Mouse (Mus musculus) hindbrain, embryonic 12.5 days (tissue): ENCODE measurements around the gene Ntrk3. TPM values are rescaled to one million over a fixed set of nuclear protein-coding genes. Genes with fewer than 3 reads are reported as not detected.

Source experiments
- ATAC-seq: fragments of 200-750 bp; cut with Nextera tagmentation; 2 replicates; pipeline ENCODE4 v1.8.0; 2017; ENCODE audit warnings: moderate TSS enrichment; ENCODE audit not compliant: low FRiP score
- H3K27ac ChIP-seq: fragments of 300-500 bp; sonication (generic); 2 replicates; pipeline ENCODE4 v1.5.1; 2016; ENCODE audit warnings: mild to moderate bottlenecking
- H3K27me3 ChIP-seq: fragments of 300-500 bp; sonication (generic); 2 replicates; pipeline ENCODE4 v1.6.1; 2016; ENCODE audit warnings: mild to moderate bottlenecking
- H3K36me3 ChIP-seq: fragments of 300-500 bp; sonication (generic); 2 replicates; pipeline ENCODE4 v1.6.1; 2016; ENCODE audit warnings: mild to moderate bottlenecking
- H3K4me1 ChIP-seq: fragments of 300-500 bp; sonication (generic); 2 replicates; pipeline ENCODE4 v1.6.1; 2016
- H3K4me2 ChIP-seq: fragments of 300-500 bp; sonication (generic); replicated peaks from 2 replicates; pipeline ENCODE4 v1.6.1; 2016; ENCODE audit warnings: mild to moderate bottlenecking
- H3K4me3 ChIP-seq: fragments of 300-500 bp; sonication (generic); 2 replicates; pipeline ENCODE4 v1.5.1; 2016; ENCODE audit warnings: mild to moderate bottlenecking
- H3K9ac ChIP-seq: fragments of 300-500 bp; sonication (generic); 2 replicates; pipeline ENCODE4 v1.6.1; 2016; ENCODE audit warnings: mild to moderate bottlenecking, moderate library complexity
- H3K9me3 ChIP-seq: fragments of 300-500 bp; sonication (generic); replicated peaks from 2 replicates; pipeline ENCODE4 v1.6.1; 2016; ENCODE audit warnings: mild to moderate bottlenecking
- WGBS: fragments of 180-500 bp; shearing (Covaris S2); methylation state at CpG from one replicate; pipeline ENCODE4 v1.1.7; 2016; 5-methylcytosine and 5-hydroxymethylcytosine counted together
- polyA plus RNA-seq: library from polyadenylated mRNA; unstranded; fragments of >200 nt; fragmentation: Nextera tagmentation; extraction: Ambion mirVana; gene quantifications from 2 replicates; pipeline ENCODE4 v1.2.1, GENCODE M21; 2016

Gene Ntrk3
- polyA plus RNA-seq, 1 experiment from 2014 or later: 9.9 TPM

DNA sequence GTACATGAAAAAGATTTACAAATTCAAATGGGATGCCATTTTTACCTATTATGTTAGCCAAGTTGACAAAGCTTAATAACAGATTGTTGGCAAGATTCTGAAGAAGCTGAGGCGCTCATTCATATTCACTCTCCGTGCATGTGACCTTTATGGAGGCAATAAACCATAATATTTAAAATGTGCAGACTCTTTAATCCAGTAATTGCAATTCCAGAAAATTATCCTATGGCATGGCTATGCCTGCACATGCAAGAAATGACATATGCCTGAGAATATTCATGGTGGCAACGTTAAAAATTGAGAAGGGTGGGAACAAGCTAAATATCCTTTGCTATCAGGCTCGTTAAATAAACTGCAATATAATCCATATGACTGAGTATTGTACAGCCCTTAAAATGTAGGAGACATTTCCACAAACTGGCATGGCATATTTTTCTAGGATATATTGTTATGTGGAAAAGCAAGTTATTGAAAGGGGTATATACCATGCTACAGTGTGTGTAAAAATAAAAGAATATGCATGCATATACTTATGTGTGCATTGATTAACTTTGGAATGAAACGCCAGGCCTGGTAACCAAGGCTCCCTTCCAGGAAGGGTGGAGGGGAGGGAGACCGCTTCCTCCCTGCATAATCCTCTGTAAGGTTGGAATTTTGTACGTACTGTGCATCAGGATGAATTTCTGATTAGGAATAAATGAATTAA, 16.1 kb upstream of the Ntrk3 start:
- no peak for ATAC-seq
- H3K9ac ChIP-seq: no peak overlapping the region
- H3K4me3 ChIP-seq: no peak overlapping the region
- no peak overlapping the region for H3K4me2 ChIP-seq
- WGBS: 79% methylated on average over 7 of the region's 7 CpGs
- no peaks in the 10 kb centered on the region for H3K27me3 ChIP-seq
- H3K36me3 ChIP-seq: no peaks in the 10 kb centered on the region
- no peaks in the 10 kb centered on the region for H3K9me3 ChIP-seq
- no peak overlapping the region for H3K27ac ChIP-seq
- no peaks in the 10 kb centered on the region for H3K4me1 ChIP-seq

- no peak overlapping the region for H3K4me3 ChIP-seq
- no peak overlapping the region for H3K4me2 ChIP-seq
- no peak overlapping the region for H3K27ac ChIP-seq
- WGBS: 91% methylated on average over 4 of the region's 4 CpGs
- H3K27me3 ChIP-seq: no peaks in the 10 kb centered on the region
- H3K4me1 ChIP-seq: no peaks in the 10 kb centered on the region
- ATAC-seq: no peak
- H3K9ac ChIP-seq: no peak overlapping the region
- no peaks in the 10 kb centered on the region for H3K36me3 ChIP-seq
- no peaks in the 10 kb centered on the region for H3K9me3 ChIP-seq
These were observed 15.1 kb upstream of the Ntrk3 start for GRCm38 (mm10) chr7:78752961-78753360.

DNA sequence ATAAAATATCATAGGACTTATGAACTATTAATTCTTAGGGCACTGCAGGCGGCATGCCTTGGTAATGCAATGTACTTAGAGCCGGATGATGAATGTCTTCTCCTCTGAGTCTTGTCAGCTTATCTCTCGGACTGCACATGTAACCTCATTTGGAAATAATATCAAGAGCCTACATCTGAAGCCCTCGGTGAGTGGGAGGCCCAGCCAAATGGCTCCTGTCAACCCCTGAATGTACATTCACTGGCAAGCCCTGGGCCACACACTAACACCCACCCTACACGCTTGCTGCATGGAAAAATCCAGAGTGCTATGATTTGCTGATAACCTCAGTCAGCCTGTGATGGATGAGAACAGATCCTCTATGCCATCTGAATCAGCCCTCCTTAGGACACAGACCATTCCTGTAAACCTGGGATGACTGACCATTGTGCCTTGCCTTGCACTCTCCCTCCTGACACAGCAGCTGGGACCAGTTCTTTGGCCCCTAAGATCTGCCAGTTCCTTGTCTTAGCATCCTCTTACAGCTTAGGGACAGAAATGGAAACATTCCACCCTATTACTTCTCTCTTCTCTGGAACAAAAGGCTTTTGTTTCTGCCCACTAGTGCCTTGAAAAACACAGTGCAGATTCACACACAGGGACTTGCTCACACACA, 6.0 kb upstream of the Ntrk3 start:
- no peak for ATAC-seq
- H3K4me2 ChIP-seq: no peak overlapping the region
- 72% methylated on average over 5 of the region's 5 CpGs for WGBS

GRCm38 (mm10) chr7:78739351-78740000, 1.7 kb upstream of the Ntrk3 start:
- no peak overlapping the region for H3K27ac ChIP-seq
- H3K27me3 ChIP-seq: no peaks in the 10 kb centered on the region; the same call in 1 of the 2 replicates
- H3K36me3 ChIP-seq: no peaks in the 10 kb centered on the region
- no peak overlapping the region for H3K4me2 ChIP-seq
- ATAC-seq: no peak
- 90% methylated on average over 8 of the region's 8 CpGs for WGBS
- H3K9ac ChIP-seq: no peak overlapping the region
- H3K9me3 ChIP-seq: no peaks in the 10 kb centered on the region
- H3K4me1 ChIP-seq: no peaks in the 10 kb centered on the region
- no peak overlapping the region for H3K4me3 ChIP-seq

More for the DNA sequence above, 6.0 kb upstream of the Ntrk3 start:
- no peaks in the 10 kb centered on the region for H3K27me3 ChIP-seq
- no peak overlapping the region for H3K27ac ChIP-seq
- H3K4me1 ChIP-seq: no peaks in the 10 kb centered on the region
- H3K9me3 ChIP-seq: no peaks in the 10 kb centered on the region
- no peak overlapping the region for H3K9ac ChIP-seq
- no peaks in the 10 kb centered on the region for H3K36me3 ChIP-seq
- H3K4me3 ChIP-seq: no peak overlapping the region

- H3K27ac ChIP-seq: no peak overlapping the region
- H3K36me3 ChIP-seq: no peaks in the 10 kb centered on the region
- no peaks in the 10 kb centered on the region for H3K9me3 ChIP-seq
- H3K4me3 ChIP-seq: no peak overlapping the region
- no peaks in the 10 kb centered on the region; the same call in 1 of the 2 replicates for H3K27me3 ChIP-seq
- no peaks in the 10 kb centered on the region for H3K4me1 ChIP-seq
- WGBS: 93% methylated on average over 6 of the region's 6 CpGs
- ATAC-seq: no peak
- H3K4me2 ChIP-seq: no peak overlapping the region
- no peak overlapping the region for H3K9ac ChIP-seq
These were observed 616 bp downstream of the Ntrk3 start for GRCm38 (mm10) chr7:78737196-78737595.

- H3K27me3 ChIP-seq: peaks cover 2% of the 10 kb centered on the region; the same call in 1 of the 2 replicates
- no peak overlapping the region for H3K9ac ChIP-seq
- H3K36me3 ChIP-seq: no peaks in the 10 kb centered on the region
- H3K4me1 ChIP-seq: no peaks in the 10 kb centered on the region
- H3K27ac ChIP-seq: no peak overlapping the region
- H3K4me3 ChIP-seq: no peak overlapping the region
- no peak for ATAC-seq
- H3K9me3 ChIP-seq: no peaks in the 10 kb centered on the region
- H3K4me2 ChIP-seq: no peak overlapping the region
- WGBS: 82% methylated on average over 8 of the region's 8 CpGs
These were observed 6.4 kb downstream of the Ntrk3 start for GRCm38 (mm10) chr7:78731391-78731790.

DNA sequence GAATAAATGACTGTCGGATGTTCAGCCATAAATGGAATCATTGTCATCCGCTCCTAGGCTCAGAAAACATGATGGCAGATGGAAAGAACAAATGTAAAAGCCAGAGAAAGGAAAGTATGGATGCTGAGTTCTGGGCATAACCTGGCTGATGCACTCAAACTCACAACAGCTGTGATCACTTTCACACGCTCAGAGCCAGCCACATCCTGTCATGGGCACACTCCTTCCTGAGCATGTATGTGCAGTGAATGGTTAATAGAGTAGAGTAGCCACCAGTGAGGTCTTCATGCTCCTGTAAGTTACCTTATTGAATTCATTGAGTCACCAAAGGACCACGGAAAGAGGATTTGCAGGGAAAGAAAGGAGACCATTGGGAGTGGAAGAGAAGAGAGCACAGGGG, 13.2 kb downstream of the Ntrk3 start:
- Histone ChIP-seq H3K4me1 (0 out of 2 replicates have a peak, but pooled peaks cover 7% of the 10 kb centered on the region), H3K9ac (no peak overlapping the region), H3K9me3 (no peaks in the 10 kb centered on the region), H3K27me3 (0 out of 2 replicates have a peak, but pooled peaks cover 2% of the 10 kb centered on the region), H3K36me3 (no peaks in the 10 kb centered on the region), H3K4me2 (no peak overlapping the region), H3K27ac (no peak overlapping the region), H3K4me3 (no peak overlapping the region)
- 73% methylated on average over 4 of the region's 4 CpGs for WGBS
- ATAC-seq: no peak

- no peak overlapping the region for H3K4me3 ChIP-seq
- H3K36me3 ChIP-seq: no peaks in the 10 kb centered on the region
- H3K9ac ChIP-seq: no peak overlapping the region
- 0 out of 2 replicates have a peak, but pooled peaks cover 2% of the 10 kb centered on the region for H3K27me3 ChIP-seq
- H3K27ac ChIP-seq: no peak overlapping the region
- H3K4me2 ChIP-seq: no peak overlapping the region
- no peak for ATAC-seq
- 0 out of 2 replicates have a peak, but pooled peaks cover 7% of the 10 kb centered on the region for H3K4me1 ChIP-seq
- H3K9me3 ChIP-seq: no peaks in the 10 kb centered on the region
- 92% methylated on average over 4 of the region's 4 CpGs for WGBS
These were observed 15.8 kb downstream of the Ntrk3 start for GRCm38 (mm10) chr7:78722051-78722450.

- no peak for ATAC-seq
- no peaks in the 10 kb centered on the region for H3K27me3 ChIP-seq
- no peak overlapping the region for H3K9ac ChIP-seq
- no peaks in the 10 kb centered on the region for H3K36me3 ChIP-seq
- no peaks in the 10 kb centered on the region for H3K9me3 ChIP-seq
- WGBS: 90% methylated on average over 9 of the region's 9 CpGs
- H3K4me1 ChIP-seq: 0 out of 2 replicates have a peak, but pooled peaks cover 7% of the 10 kb centered on the region
- H3K27ac ChIP-seq: no peak overlapping the region
- H3K4me2 ChIP-seq: no peak overlapping the region
- no peak overlapping the region for H3K4me3 ChIP-seq
These were observed 16.6 kb downstream of the Ntrk3 start for GRCm38 (mm10) chr7:78720989-78721816.

- ATAC-seq: no peak
- Histone ChIP-seq H3K4me1 (0 out of 2 replicates have a peak, but pooled peaks cover 2% of the 10 kb centered on the region), H3K27ac (no peak overlapping the region), H3K9me3 (no peaks in the 10 kb centered on the region), H3K4me3 (no peak overlapping the region), H3K27me3 (no peaks in the 10 kb centered on the region), H3K9ac (no peak overlapping the region), H3K4me2 (no peak overlapping the region), H3K36me3 (no peaks in the 10 kb centered on the region)
- 70% methylated on average over 7 of the region's 7 CpGs for WGBS
These were observed 17.9 kb downstream of the Ntrk3 start for GRCm38 (mm10) chr7:78719795-78720460.

DNA sequence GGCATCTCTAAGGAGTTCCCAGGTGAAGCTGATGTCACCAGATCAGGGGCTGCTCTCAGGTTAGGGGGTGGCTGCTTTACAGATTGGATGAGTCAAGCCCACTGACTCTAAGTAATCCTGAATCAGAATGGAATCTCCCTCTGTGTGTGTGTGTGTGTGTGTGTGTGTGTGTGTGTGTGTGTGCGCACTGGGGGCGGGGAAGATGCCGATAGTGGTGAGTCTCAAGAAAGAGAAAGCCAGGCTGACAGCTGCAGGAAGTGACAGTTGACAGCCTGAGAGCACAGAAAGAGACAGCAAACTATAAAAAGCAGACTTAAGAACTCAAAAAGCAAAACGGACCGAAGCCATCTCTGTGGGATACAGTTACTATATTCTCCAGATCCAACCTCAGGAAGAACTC, 18.7 kb downstream of the Ntrk3 start:
- ATAC-seq: no peak
- 82% methylated on average over 5 of the region's 5 CpGs for WGBS
- Histone ChIP-seq H3K9ac (no peak overlapping the region), H3K27me3 (no peaks in the 10 kb centered on the region), H3K9me3 (no peaks in the 10 kb centered on the region), H3K4me2 (no peak overlapping the region), H3K36me3 (no peaks in the 10 kb centered on the region), H3K4me1 (0 out of 2 replicates have a peak, but pooled peaks cover 2% of the 10 kb centered on the region), H3K4me3 (no peak overlapping the region), H3K27ac (no peak overlapping the region)
